13 mouse cellular contexts compared by ENCODE assay signal in the genomic region with DNA sequence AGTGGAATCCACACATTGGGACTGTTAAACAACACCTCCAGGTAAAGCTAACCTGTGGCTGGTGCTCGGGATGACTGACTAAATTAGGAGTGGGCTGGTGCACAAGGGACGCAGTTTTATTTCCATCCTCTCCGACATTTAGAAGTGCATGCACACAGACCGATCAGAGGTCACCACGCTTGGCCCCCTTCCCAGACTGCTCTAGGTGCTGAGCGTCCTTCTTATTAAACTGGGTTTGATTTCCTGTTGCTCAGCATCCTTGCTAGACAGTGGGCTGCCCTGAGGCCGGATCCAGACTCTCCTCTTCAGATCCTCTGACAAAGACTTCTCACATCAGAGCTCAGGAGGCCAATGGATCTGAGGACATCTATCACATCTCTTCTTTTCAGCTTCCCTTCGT.
DNase-seq lines count a peak whose midpoint lies in the region; ATAC-seq lines count a peak whose summit lies in the region.
"Had no signal": no experiment of that assay in that cellular context is flagged by ENCODE, and none has a peak within 500 bp of the region (broad histone marks: within the 10 kb centered on the region; RNA-seq: fewer than 3 reads in every experiment).

No protein-coding gene starts in this region.

- DNase-seq in heart, postnatal 4 days, result peak; percentile 25
- no peak for DNase-seq in heart, adult 8-10 months (ENCODE audit: low spot score)
- peak; percentile 17 for DNase-seq in NIH3T3 (ENCODE audit: low read depth)
- DNase-seq in adrenal gland, postnatal 10 days, result peak; percentile 75
- DNase-seq in left cerebral cortex, postnatal 4 days, result no peak
- no peak for DNase-seq in ovary, postnatal 36 days (ENCODE audit: low spot score)
- no peak for DNase-seq in right cerebral cortex, postnatal 10 days (ENCODE audit: low spot score in 2 of 2)
- DNase-seq: lung, postnatal 36 days; thymus, postnatal 36 days had no signal

- no peak for ATAC-seq in kidney, embryonic 15.5 days (replicated peaks; ENCODE audit: low FRiP score)

- peaks cover 45% of the 10 kb centered on the region for H3K4me1 ChIP-seq in kidney, embryonic 15.5 days

- no peaks in the 10 kb centered on the region for H3K36me3 ChIP-seq in kidney, embryonic 15.5 days
- H3K36me3 ChIP-seq: limb, embryonic 12.5 days had no signal

- 0 out of 2 replicates have a peak overlapping the region, but pooled peaks have one; percentile 37 for H3K27ac ChIP-seq in kidney, embryonic 15.5 days
- H3K27ac ChIP-seq: layer of hippocampus, adult 2 months; limb, embryonic 12.5 days had no signal

- H3K4me2 ChIP-seq in kidney, embryonic 15.5 days, result no peak overlapping the region
- H3K4me2 ChIP-seq: limb, embryonic 12.5 days had no signal

- no peak overlapping the region for H3K4me3 ChIP-seq in kidney, embryonic 15.5 days (replicated peaks)
- H3K4me3 ChIP-seq: erythroblast, embryonic 14.5 days; layer of hippocampus, adult 2 months; limb, embryonic 12.5 days had no signal

- H3K9ac ChIP-seq in kidney, embryonic 15.5 days, result no peak overlapping the region
- H3K9ac ChIP-seq: limb, embryonic 12.5 days had no signal

- no peaks in the 10 kb centered on the region for H3K9me3 ChIP-seq in kidney, embryonic 15.5 days (replicated peaks)
- H3K9me3 ChIP-seq: limb, embryonic 12.5 days had no signal

- WGBS in kidney, embryonic 15.5 days, result 7% methylated on average over 8 of the region's 8 CpGs

- no peaks in the 10 kb centered on the region for H3K27me3 ChIP-seq in kidney, embryonic 15.5 days
- H3K27me3 ChIP-seq: limb, embryonic 12.5 days had no signal

- intact Hi-C loops in left cerebral cortex, postnatal 4 days (cut with DNase I), result no loop called here

Comparison
In these comparisons a context has a peak if more than half of its experiments do, and no peak if none do; other contexts are left out.
1. DNase-seq: peak in heart, postnatal 4 days (single experiment), NIH3T3 (single experiment) and adrenal gland, postnatal 10 days (single experiment); none in heart, adult 8-10 months (single experiment), left cerebral cortex, postnatal 4 days (single experiment), ovary, postnatal 36 days (single experiment) and right cerebral cortex, postnatal 10 days (0 of 2).